Mouse (Mus musculus) forebrain, embryonic 16.5 days (tissue): ENCODE measurements around the gene Lrrc23. TPM values are rescaled to one million over a fixed set of nuclear protein-coding genes. Genes with fewer than 3 reads are reported as not detected.

Experiments used
- ATAC-seq: fragments of 200-750 bp; cut with Nextera tagmentation; 2 replicates; pipeline ENCODE4 v1.8.0; 2017; ENCODE audit warnings: mild to moderate bottlenecking, moderate library complexity
- H3K27ac ChIP-seq: fragments of 300-500 bp; sonication (generic); 2 replicates; pipeline ENCODE4 v1.5.1; 2014; ENCODE audit warnings: low read length, control low read depth
- H3K27me3 ChIP-seq: fragments of 300-500 bp; sonication (generic); replicated peaks from 2 replicates; pipeline ENCODE4 v1.6.1; 2014; ENCODE audit warnings: low read length; ENCODE audit not compliant: control insufficient read depth, insufficient read depth
- H3K36me3 ChIP-seq: fragments of 300-500 bp; sonication (generic); 2 replicates; pipeline ENCODE4 v1.6.1; 2014; ENCODE audit not compliant: control insufficient read depth, insufficient read depth
- H3K4me1 ChIP-seq: fragments of 300-500 bp; sonication (generic); replicated peaks from 2 replicates; pipeline ENCODE4 v1.6.1; 2014; ENCODE audit warnings: low read length; ENCODE audit not compliant: control insufficient read depth, insufficient read depth
- H3K4me2 ChIP-seq: fragments of 300-500 bp; sonication (generic); 2 replicates; pipeline ENCODE4 v1.6.1; 2014; ENCODE audit warnings: mild to moderate bottlenecking, low read length, control low read depth
- H3K4me3 ChIP-seq: fragments of 300-500 bp; sonication (generic); replicated peaks from 2 replicates; pipeline ENCODE4 v1.5.1; 2014; ENCODE audit warnings: mild to moderate bottlenecking, low read length, control low read depth
- H3K9ac ChIP-seq: fragments of 300-500 bp; sonication (generic); replicated peaks from 2 replicates; pipeline ENCODE4 v1.6.1; 2014; ENCODE audit warnings: low read depth, low read length, control low read depth
- H3K9me3 ChIP-seq: fragments of 300-500 bp; sonication (generic); 2 replicates; pipeline ENCODE4 v1.6.1; 2016; ENCODE audit warnings: low read length; ENCODE audit not compliant: control insufficient read depth
- WGBS: fragments of 180-500 bp; shearing (Covaris S2); extraction: QIAGEN DNeasy Blood & Tissue Kit; methylation state at CpG from one replicate; pipeline ENCODE4 v1.1.7; 2014; 5-methylcytosine and 5-hydroxymethylcytosine counted together
- polyA plus RNA-seq: library from polyadenylated mRNA; unstranded; fragments of >200 nt; fragmentation: Nextera tagmentation; extraction: Ambion mirVana; gene quantifications from 2 replicates; pipeline ENCODE4 v1.2.1, GENCODE M21; 2015

Lrrc23 gene
- 2.5 and 4.9 TPM in 2 replicates for polyA plus RNA-seq

GRCm38 (mm10) chr6:124779222-124779983 lies at the start of gene Lrrc23:
Gene Lrrc23, minus strand, starts transcription at chr6:124779727.
- Histone ChIP-seq H3K27ac (no peak within 1 kb of the TSS), H3K36me3 (no peaks in the 10 kb centered on the region), H3K9me3 (no peaks in the 10 kb centered on the region), H3K4me3 (peak within 1 kb of the TSS; percentile 40), H3K9ac (peak within 1 kb of the TSS; percentile 2; the same call in 1 of the 2 replicates), H3K27me3 (no peaks in the 10 kb centered on the region), H3K4me2 (peak within 1 kb of the TSS; percentile 79), H3K4me1 (peaks cover 17% of the 10 kb centered on the region)
- 2% methylated on average over 23 of the region's 23 CpGs for WGBS
- peak; percentile 59 for ATAC-seq

GRCm38 (mm10) chr6:124828101-124828592 lies 48.6 kb upstream of the Lrrc23 start:
- no peaks in the 10 kb centered on the region for H3K27me3 ChIP-seq
- peak overlapping the region; percentile 81 for H3K4me2 ChIP-seq
- H3K36me3 ChIP-seq = peaks cover 14% of the 10 kb centered on the region
- 23% methylated on average over 10 of the region's 10 CpGs for WGBS
- H3K4me1 ChIP-seq = peaks cover 25% of the 10 kb centered on the region
- H3K27ac ChIP-seq = peak overlapping the region; percentile 29
- peak overlapping the region; percentile 54 for H3K9ac ChIP-seq
- H3K9me3 ChIP-seq = no peaks in the 10 kb centered on the region
- peak overlapping the region; percentile 75 for H3K4me3 ChIP-seq
- no peak for ATAC-seq

DNA sequence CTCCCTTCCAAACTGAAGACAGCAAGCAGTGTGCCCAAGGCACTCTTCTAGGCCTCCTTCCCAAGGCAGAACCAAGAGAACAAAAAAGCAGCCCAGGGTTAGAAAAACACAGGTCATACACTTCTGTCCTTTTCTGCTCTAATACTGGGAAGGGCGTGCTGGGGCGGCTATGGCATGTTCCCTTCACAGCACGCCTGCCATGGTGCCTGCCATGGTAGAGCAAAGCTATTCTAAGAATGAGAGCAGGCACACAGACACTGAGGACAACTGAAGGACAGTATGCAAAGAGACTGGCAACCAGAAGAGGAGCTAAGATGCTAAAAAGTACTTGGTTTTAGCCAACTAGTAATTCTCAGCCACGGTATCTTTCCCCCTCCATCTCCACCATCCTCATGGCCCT lies 42.5 kb upstream of the Lrrc23 start:
- no peak overlapping the region for H3K4me2 ChIP-seq
- peaks cover 62% of the 10 kb centered on the region for H3K36me3 ChIP-seq
- no peak overlapping the region for H3K27ac ChIP-seq
- WGBS = 94% methylated on average over 4 of the region's 4 CpGs
- ATAC-seq = no peak
- no peak overlapping the region for H3K4me3 ChIP-seq
- no peaks in the 10 kb centered on the region for H3K27me3 ChIP-seq
- H3K9ac ChIP-seq = no peak overlapping the region
- no peaks in the 10 kb centered on the region for H3K9me3 ChIP-seq
- no peaks in the 10 kb centered on the region for H3K4me1 ChIP-seq

DNA sequence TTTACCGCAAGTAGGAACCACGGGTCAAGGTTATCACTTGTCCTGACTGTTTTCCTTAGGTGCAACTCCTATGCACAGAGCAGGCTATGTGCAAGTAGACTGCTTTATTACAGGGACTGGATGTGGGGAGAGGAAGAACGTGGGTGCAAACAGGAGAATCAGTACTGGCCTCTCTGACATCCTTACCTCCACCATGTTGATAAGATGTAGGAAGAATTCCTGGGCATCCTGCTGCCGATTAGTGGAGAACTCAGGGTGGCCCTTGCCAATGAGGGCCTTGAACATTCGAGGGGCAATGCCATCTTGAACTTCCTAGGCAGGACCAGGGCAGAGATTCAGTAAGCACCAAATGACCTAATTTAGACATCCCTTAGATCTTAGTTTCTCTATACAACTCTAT lies 41.4 kb upstream of the Lrrc23 start:
- Histone ChIP-seq H3K9ac (no peak overlapping the region), H3K4me1 (no peaks in the 10 kb centered on the region), H3K27me3 (no peaks in the 10 kb centered on the region), H3K27ac (no peak overlapping the region), H3K36me3 (peaks cover 66% of the 10 kb centered on the region), H3K4me3 (no peak overlapping the region), H3K9me3 (no peaks in the 10 kb centered on the region), H3K4me2 (no peak overlapping the region)
- ATAC-seq = no peak
- 94% methylated on average over 5 of the region's 5 CpGs for WGBS

DNA sequence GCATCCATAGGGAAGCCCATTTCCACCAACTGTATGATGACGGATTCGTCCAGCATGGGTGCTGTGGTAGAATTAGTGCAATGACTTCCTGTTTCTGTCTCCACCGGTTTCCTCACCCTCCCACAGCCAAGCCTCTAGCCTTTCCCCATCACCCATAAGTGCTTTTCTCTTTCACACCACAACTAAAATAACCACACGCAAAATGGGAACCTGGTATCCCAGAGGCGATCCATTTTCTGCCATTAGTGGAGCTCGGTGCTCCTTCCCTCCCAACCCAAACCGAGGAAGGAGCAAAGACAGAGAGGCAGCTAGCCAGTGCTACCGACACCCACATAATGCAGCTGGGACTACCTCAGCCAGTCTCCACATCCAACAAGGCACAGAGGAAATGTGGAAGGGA lies 38.4 kb upstream of the Lrrc23 start:
- no peak overlapping the region for H3K4me2 ChIP-seq
- H3K4me1 ChIP-seq = peaks cover 5% of the 10 kb centered on the region
- no peak overlapping the region for H3K9ac ChIP-seq
- WGBS = 95% methylated on average over 8 of the region's 8 CpGs
- H3K27ac ChIP-seq = no peak overlapping the region
- H3K9me3 ChIP-seq = no peaks in the 10 kb centered on the region
- H3K27me3 ChIP-seq = no peaks in the 10 kb centered on the region
- H3K36me3 ChIP-seq = peaks cover 51% of the 10 kb centered on the region
- no peak for ATAC-seq
- no peak overlapping the region for H3K4me3 ChIP-seq

DNA sequence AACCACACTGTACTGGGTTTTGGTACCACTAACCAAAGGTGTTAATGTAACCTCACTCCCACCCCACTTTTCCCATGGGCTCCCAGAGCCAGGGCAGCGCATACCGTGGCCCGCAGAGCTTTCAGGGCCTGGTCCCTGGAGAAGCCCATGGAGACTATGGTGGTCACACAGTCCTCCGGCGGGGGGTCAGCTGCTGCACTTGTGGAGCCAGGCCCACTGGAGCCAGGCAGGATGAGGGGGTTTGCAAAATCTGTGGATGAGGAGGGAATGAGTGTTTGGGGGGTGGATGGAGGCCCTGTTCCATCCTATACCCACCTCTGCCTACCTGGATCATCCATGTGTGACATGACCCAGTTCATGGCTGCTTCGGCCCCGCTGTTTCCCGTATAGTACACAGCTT lies 38.0 kb upstream of the Lrrc23 start:
- Histone ChIP-seq H3K9ac (no peak overlapping the region), H3K9me3 (no peaks in the 10 kb centered on the region), H3K27ac (no peak overlapping the region), H3K4me2 (no peak overlapping the region), H3K4me3 (no peak overlapping the region), H3K27me3 (no peaks in the 10 kb centered on the region), H3K4me1 (peaks cover 9% of the 10 kb centered on the region), H3K36me3 (peaks cover 49% of the 10 kb centered on the region)
- 95% methylated on average over 8 of the region's 8 CpGs for WGBS
- ATAC-seq = no peak

- no peak overlapping the region for H3K4me3 ChIP-seq
- H3K9me3 ChIP-seq = no peaks in the 10 kb centered on the region
- H3K27ac ChIP-seq = no peak overlapping the region
- H3K36me3 ChIP-seq = peaks cover 44% of the 10 kb centered on the region
- H3K9ac ChIP-seq = no peak overlapping the region
- H3K4me1 ChIP-seq = peaks cover 12% of the 10 kb centered on the region
- 97% methylated on average over 11 of the region's 11 CpGs for WGBS
- ATAC-seq = no peak
- H3K27me3 ChIP-seq = no peaks in the 10 kb centered on the region
- no peak overlapping the region for H3K4me2 ChIP-seq
Measured at GRCm38 (mm10) chr6:124817125-124817524, 37.6 kb upstream of the Lrrc23 start.

DNA sequence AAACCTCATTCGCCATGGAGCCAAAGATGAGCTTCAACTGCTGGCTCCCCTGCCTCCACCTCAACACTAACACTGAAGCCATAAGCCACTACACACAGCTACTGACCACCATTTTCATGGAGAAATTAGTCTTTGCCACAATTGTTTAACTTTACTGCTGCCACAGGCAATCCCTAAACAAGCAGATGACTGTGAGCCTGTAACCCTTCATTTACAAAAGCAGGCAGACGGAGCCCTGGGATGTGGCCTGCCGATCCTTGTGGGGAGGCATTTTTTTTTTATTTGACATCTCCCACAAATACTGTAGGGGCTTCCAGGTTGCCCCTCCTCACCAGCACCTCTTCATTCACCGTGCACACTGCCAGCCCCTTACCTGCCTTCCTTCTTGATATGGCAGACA lies 37.1 kb upstream of the Lrrc23 start:
- H3K4me2 ChIP-seq = no peak overlapping the region
- H3K9ac ChIP-seq = no peak overlapping the region
- peaks cover 40% of the 10 kb centered on the region for H3K36me3 ChIP-seq
- H3K9me3 ChIP-seq = no peaks in the 10 kb centered on the region
- H3K4me1 ChIP-seq = peaks cover 12% of the 10 kb centered on the region
- no peak for ATAC-seq
- WGBS = 91% methylated on average over 4 of the region's 4 CpGs
- no peak overlapping the region for H3K27ac ChIP-seq
- no peaks in the 10 kb centered on the region for H3K27me3 ChIP-seq
- H3K4me3 ChIP-seq = no peak overlapping the region

GRCm38 (mm10) chr6:124814858-124815774 lies 35.6 kb upstream of the Lrrc23 start:
- Histone ChIP-seq H3K4me1 (peaks cover 12% of the 10 kb centered on the region), H3K27me3 (no peaks in the 10 kb centered on the region), H3K9me3 (no peaks in the 10 kb centered on the region), H3K4me2 (no peak overlapping the region), H3K36me3 (peaks cover 33% of the 10 kb centered on the region), H3K27ac (no peak overlapping the region), H3K4me3 (no peak overlapping the region), H3K9ac (no peak overlapping the region)
- no peak for ATAC-seq
- WGBS = 62% methylated on average over 9 of the region's 9 CpGs
